Mouse (Mus musculus) spleen, adult 18-20 months (tissue): ENCODE results near the gene Ptpn23.
"Not testable (repeated sequence)": the region's sequence is repeated elsewhere in the genome, so short reads cannot be mapped to it uniquely, and the experiment has no call there.

ENCODE experiments used
- DNase-seq, 2 experiments: peaks; one replicate each; pipeline ENCODE4 v3.0.0; 2022; ENCODE audit warnings: mixed read lengths in 2 of 2

The Ptpn23 gene

GRCm38 (mm10) chr9:110380662-110381061 is 27.4 kb downstream of the Ptpn23 start:
- DNase-seq = no peak

GRCm38 (mm10) chr9:110379361-110379760 is 28.7 kb downstream of the Ptpn23 start:
- DNase-seq = no peak

- not testable (repeated sequence) for DNase-seq
These were observed 30.4 kb downstream of the Ptpn23 start for GRCm38 (mm10) chr9:110377655-110378054.

- no peak for DNase-seq
These were observed 32.3 kb downstream of the Ptpn23 start for GRCm38 (mm10) chr9:110375668-110376067.

- no peak for DNase-seq
These were observed 34.1 kb downstream of the Ptpn23 start for GRCm38 (mm10) chr9:110373871-110374270.

GRCm38 (mm10) chr9:110369860-110370259 is 38.2 kb downstream of the Ptpn23 start:
- no peak for DNase-seq

- DNase-seq = no peak
These were observed 41.3 kb downstream of the Ptpn23 start for GRCm38 (mm10) chr9:110366746-110367145.

- no peak for DNase-seq
These were observed 45.7 kb downstream of the Ptpn23 start for GRCm38 (mm10) chr9:110362337-110362736.

GRCm38 (mm10) chr9:110361299-110361698 is 46.7 kb downstream of the Ptpn23 start:
- no peak for DNase-seq

GRCm38 (mm10) chr9:110358341-110358740 is 49.7 kb downstream of the Ptpn23 start:
- no peak for DNase-seq

- DNase-seq = no peak
These were observed 55.9 kb downstream of the Ptpn23 start for GRCm38 (mm10) chr9:110351932-110352632.

- no peak for DNase-seq
These were observed 56.7 kb downstream of the Ptpn23 start for GRCm38 (mm10) chr9:110351350-110351749.

- DNase-seq = no peak
These were observed 57.4 kb downstream of the Ptpn23 start for GRCm38 (mm10) chr9:110350612-110351011.

- DNase-seq = no peak
These were observed 57.8 kb downstream of the Ptpn23 start for GRCm38 (mm10) chr9:110350188-110350587.

- no peak for DNase-seq
These were observed 59.1 kb downstream of the Ptpn23 start for GRCm38 (mm10) chr9:110348899-110349298.

- DNase-seq = no peak
These were observed 62.8 kb downstream of the Ptpn23 start for GRCm38 (mm10) chr9:110345057-110345739.

GRCm38 (mm10) chr9:110343805-110344204 is 64.2 kb downstream of the Ptpn23 start:
- no peak for DNase-seq

- DNase-seq = no peak
These were observed 66.0 kb downstream of the Ptpn23 start for GRCm38 (mm10) chr9:110342008-110342407.

- DNase-seq = no peak
These were observed 67.8 kb downstream of the Ptpn23 start for GRCm38 (mm10) chr9:110340037-110340750.
